Mouse (Mus musculus) ovary, postnatal 14 days (tissue): ENCODE data around the gene Acad9.

Experiments
- DNase-seq: peaks from one replicate; pipeline ENCODE4 v3.0.0; 2022; ENCODE audit warnings: low spot score

The Acad9 gene

GRCm38 (mm10) chr3:36065843-36066651 lies at the start of gene Acad9:
Acad9 (plus strand) TSS chr3:36065979.
- DNase-seq = peak; percentile 92

- no peak for DNase-seq
Observed at GRCm38 (mm10) chr3:36025732-36026131, 40.0 kb upstream of the Acad9 start.

- no peak for DNase-seq
Observed at GRCm38 (mm10) chr3:36029993-36030392, 35.8 kb upstream of the Acad9 start.

- DNase-seq = no peak
Observed at GRCm38 (mm10) chr3:36031740-36032510, 33.9 kb upstream of the Acad9 start.

- no peak for DNase-seq
Observed at GRCm38 (mm10) chr3:36044520-36044919, 21.3 kb upstream of the Acad9 start.

- no peak for DNase-seq
Observed at GRCm38 (mm10) chr3:36045086-36045485, 20.7 kb upstream of the Acad9 start.

GRCm38 (mm10) chr3:36049106-36049505 lies 16.7 kb upstream of the Acad9 start:
- no peak for DNase-seq

GRCm38 (mm10) chr3:36053447-36053846 lies 12.3 kb upstream of the Acad9 start, which contains the start of gene Ccdc144b:
Ccdc144b (minus strand) TSS chr3:36053547.
- no peak for DNase-seq

- DNase-seq = peak; percentile 58
Observed at GRCm38 (mm10) chr3:36060096-36060850, 5.5 kb upstream of the Acad9 start.

- no peak for DNase-seq
Observed at GRCm38 (mm10) chr3:36064592-36065061, 1.2 kb upstream of the Acad9 start.

- DNase-seq = no peak
Observed at GRCm38 (mm10) chr3:36065166-36065565, 613 bp upstream of the Acad9 start.

GRCm38 (mm10) chr3:36067731-36068130 lies 2.0 kb downstream of the Acad9 start:
- DNase-seq = no peak

GRCm38 (mm10) chr3:36070436-36070835 lies 4.7 kb downstream of the Acad9 start:
- DNase-seq = no peak

GRCm38 (mm10) chr3:36071047-36071446 lies 5.3 kb downstream of the Acad9 start:
- no peak for DNase-seq

- DNase-seq = no peak
Observed at GRCm38 (mm10) chr3:36074231-36074630, 8.5 kb downstream of the Acad9 start.

- no peak for DNase-seq
Observed at GRCm38 (mm10) chr3:36075466-36075865, 9.7 kb downstream of the Acad9 start.

GRCm38 (mm10) chr3:36077386-36077785 lies 11.6 kb downstream of the Acad9 start:
- no peak for DNase-seq

- DNase-seq = no peak
Observed at GRCm38 (mm10) chr3:36079886-36080285, 14.1 kb downstream of the Acad9 start.

GRCm38 (mm10) chr3:36080741-36081140 lies 15.0 kb downstream of the Acad9 start:
- DNase-seq = no peak

- no peak for DNase-seq
Observed at GRCm38 (mm10) chr3:36082843-36083242, 17.1 kb downstream of the Acad9 start.

- no peak for DNase-seq
Observed at GRCm38 (mm10) chr3:36083381-36083780, 17.6 kb downstream of the Acad9 start.

- no peak for DNase-seq
Observed at GRCm38 (mm10) chr3:36085394-36085793, 19.6 kb downstream of the Acad9 start.
